24 mouse cellular contexts compared by ENCODE assay signal in genomic region chr6:12163971-12164370, GRCm38 (mm10).
"Had no signal": no experiment of that assay in that cellular context is flagged by ENCODE, and none has a peak within 500 bp of the region (broad histone marks: within the 10 kb centered on the region; RNA-seq: fewer than 3 reads in every experiment).

No protein-coding gene starts in this region.

- H3K4me1 ChIP-seq: heart, embryonic 10.5 days; heart, embryonic 12.5 days; hindbrain, embryonic 13.5 days; hindbrain, embryonic 15.5 days; limb, embryonic 13.5 days; limb, embryonic 15.5 days; liver, embryonic 12.5 days had no signal

- H3K9ac ChIP-seq: heart, embryonic 12.5 days; hindbrain, embryonic 13.5 days; hindbrain, embryonic 15.5 days; limb, embryonic 13.5 days; limb, embryonic 15.5 days; liver, embryonic 12.5 days; liver, embryonic 14.5 days had no signal

- ATAC-seq: hindbrain, postnatal 0 days; intestine, embryonic 16.5 days; liver, embryonic 12.5 days had no signal

- DNase-seq: gastrocnemius, adult 2 months; gastrocnemius, postnatal 10 days; gastrocnemius, postnatal 25 days; heart, adult 11 months; heart, adult 2 months; heart, postnatal 10 days; heart, postnatal 4 days; kidney, adult 11 months; kidney, adult 8-10 months; kidney, postnatal 10 days; kidney, postnatal 25 days; kidney, postnatal 4 days; left cerebral cortex, postnatal 4 days had no signal

- H3K4me2 ChIP-seq: heart, embryonic 12.5 days; hindbrain, embryonic 13.5 days; hindbrain, embryonic 15.5 days; limb, embryonic 13.5 days; limb, embryonic 15.5 days; liver, embryonic 12.5 days had no signal

- H3K36me3 ChIP-seq: heart, embryonic 10.5 days; heart, embryonic 12.5 days; hindbrain, embryonic 13.5 days; hindbrain, embryonic 15.5 days; limb, embryonic 13.5 days; limb, embryonic 15.5 days; liver, embryonic 12.5 days had no signal

- H3K27me3 ChIP-seq: heart, embryonic 12.5 days; hindbrain, embryonic 13.5 days; hindbrain, embryonic 15.5 days; limb, embryonic 13.5 days; limb, embryonic 15.5 days; liver, embryonic 12.5 days had no signal

- H3K9me3 ChIP-seq: heart, embryonic 10.5 days; heart, embryonic 12.5 days; hindbrain, embryonic 13.5 days; hindbrain, embryonic 15.5 days; limb, embryonic 13.5 days; limb, embryonic 15.5 days; liver, embryonic 12.5 days had no signal

- H3K27ac ChIP-seq: gastrocnemius, adult 2 months; heart, adult 2 months; heart, embryonic 10.5 days; hindbrain, embryonic 13.5 days; hindbrain, embryonic 15.5 days; hindbrain, postnatal 0 days; layer of hippocampus, adult 2 months; limb, embryonic 13.5 days; limb, embryonic 15.5 days; liver, embryonic 12.5 days; liver, embryonic 14.5 days had no signal

- H3K4me3 ChIP-seq: gastrocnemius, adult 2 months; heart, adult 2 months; heart, embryonic 10.5 days; heart, embryonic 12.5 days; hindbrain, embryonic 13.5 days; hindbrain, embryonic 15.5 days; layer of hippocampus, adult 2 months; limb, embryonic 13.5 days; limb, embryonic 15.5 days; liver, embryonic 12.5 days had no signal
